Mouse (Mus musculus) neural tube, embryonic 14.5 days (tissue): ENCODE data around the gene Sgo2a. TPM values are rescaled to one million over a fixed set of nuclear protein-coding genes. Genes with fewer than 3 reads are reported as not detected.
"Not testable (repeated sequence)": the region's sequence is repeated elsewhere in the genome, so short reads cannot be mapped to it uniquely, and the experiment has no call there.

Source experiments
- ATAC-seq: fragments of 200-750 bp; cut with Nextera tagmentation; 2 replicates; pipeline ENCODE4 v1.8.0; 2017; ENCODE audit warnings: low read depth, mild to moderate bottlenecking, moderate TSS enrichment, moderate library complexity
- H3K27ac ChIP-seq: fragments of 300-500 bp; sonication (generic); 2 replicates; pipeline ENCODE4 v1.5.1; 2014; ENCODE audit warnings: low read depth, mild to moderate bottlenecking, control low read depth, low read length, moderate library complexity, mixed read lengths
- H3K27me3 ChIP-seq: fragments of 300-500 bp; sonication (generic); 2 replicates; pipeline ENCODE4 v1.6.1; 2014; ENCODE audit warnings: low read length; ENCODE audit not compliant: control insufficient read depth, insufficient read depth
- H3K36me3 ChIP-seq: fragments of 300-500 bp; sonication (generic); 2 replicates; pipeline ENCODE4 v1.6.1; 2014; ENCODE audit warnings: low read length, mixed read lengths; ENCODE audit not compliant: control insufficient read depth, insufficient read depth
- H3K4me1 ChIP-seq: fragments of 300-500 bp; sonication (generic); 2 replicates; pipeline ENCODE4 v1.6.1; 2014; ENCODE audit warnings: low read length; ENCODE audit not compliant: control insufficient read depth, insufficient read depth
- H3K4me2 ChIP-seq: fragments of 300-500 bp; sonication (generic); 2 replicates; pipeline ENCODE4 v1.6.1; 2014; ENCODE audit warnings: mild to moderate bottlenecking, low read depth, low read length, control low read depth
- H3K4me3 ChIP-seq: fragments of 300-500 bp; sonication (generic); 2 replicates; pipeline ENCODE4 v1.5.1; 2014; ENCODE audit warnings: low read depth, low read length, control low read depth, mixed read lengths
- H3K9ac ChIP-seq: fragments of 300-500 bp; sonication (generic); replicated peaks from 2 replicates; pipeline ENCODE4 v1.6.1; 2014; ENCODE audit warnings: low read depth, mild to moderate bottlenecking, control low read depth, low read length, mixed read lengths
- H3K9me3 ChIP-seq: fragments of 300-500 bp; sonication (generic); 2 replicates; pipeline ENCODE4 v1.6.1; 2016; ENCODE audit warnings: low read length; ENCODE audit not compliant: control insufficient read depth
- WGBS: fragments of 180-500 bp; shearing (Covaris S2); extraction: QIAGEN DNeasy Blood & Tissue Kit; methylation state at CpG from one replicate; pipeline ENCODE4 v1.1.7; 2014; 5-methylcytosine and 5-hydroxymethylcytosine counted together
- polyA plus RNA-seq: library from polyadenylated mRNA; unstranded; fragments of >200 nt; fragmentation: Nextera tagmentation; extraction: Ambion mirVana; gene quantifications from 2 replicates; pipeline ENCODE4 v1.2.1, GENCODE M21; 2014

The Sgo2a gene
- polyA plus RNA-seq, 1 experiment from 2014 or later: 1.9 TPM

DNA sequence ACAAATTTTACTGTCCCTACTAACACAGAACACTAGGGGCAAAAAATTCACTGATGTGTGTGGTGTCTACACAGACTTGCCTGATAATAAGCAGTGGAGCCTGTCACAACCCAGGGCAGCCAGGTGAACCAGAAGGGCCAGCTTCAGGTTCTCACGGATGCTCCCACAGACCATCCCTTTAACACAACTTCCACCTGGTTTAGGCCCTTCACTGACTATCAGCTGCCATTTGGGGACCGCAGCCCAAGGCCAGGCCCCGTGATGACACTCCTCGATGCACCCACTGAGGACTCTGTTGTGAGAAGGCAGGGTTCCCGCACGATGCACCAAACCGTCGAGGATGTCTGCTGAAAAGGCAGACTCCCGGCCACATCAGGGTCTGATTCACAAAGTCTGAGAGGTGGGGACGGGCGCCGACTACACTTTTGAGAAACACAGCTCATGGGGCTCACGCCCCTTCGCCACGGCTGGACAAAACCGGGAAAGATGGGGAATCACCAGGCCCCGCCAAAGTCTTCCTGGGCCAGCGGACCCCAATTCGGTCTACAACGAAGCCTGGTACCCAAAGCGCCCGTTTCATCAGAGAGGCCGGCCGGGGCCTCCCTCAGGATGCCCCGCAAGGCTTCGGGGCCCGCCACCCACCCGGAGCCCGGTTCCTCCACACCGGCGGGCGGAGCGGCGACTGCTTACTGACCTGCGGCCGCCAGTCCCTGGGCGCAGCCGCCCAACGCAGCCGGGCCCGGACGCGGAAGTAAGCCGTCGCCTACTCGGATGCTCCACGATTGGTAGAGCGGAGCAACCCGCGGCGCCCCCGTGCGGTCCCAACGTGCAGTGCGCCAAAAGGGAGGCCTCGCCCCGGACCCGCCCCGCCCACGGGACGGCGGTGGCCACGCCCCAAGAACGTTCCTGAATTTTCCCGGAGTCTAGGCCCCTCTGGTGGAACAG, 26.2 kb upstream of the Sgo2a start:
- under 1% methylated on average over 63 of the region's 65 CpGs for WGBS
- Histone ChIP-seq H3K4me3 (peak overlapping the region; percentile 76), H3K9ac (peak overlapping the region; percentile 87), H3K36me3 (no peaks in the 10 kb centered on the region), H3K27ac (peak overlapping the region; percentile 74), H3K4me1 (peaks cover 12% of the 10 kb centered on the region; the same call in 1 of the 2 replicates), H3K4me2 (peak overlapping the region; percentile 74), H3K9me3 (no peaks in the 10 kb centered on the region), H3K27me3 (no peaks in the 10 kb centered on the region)
- peak; percentile 98 for ATAC-seq

DNA sequence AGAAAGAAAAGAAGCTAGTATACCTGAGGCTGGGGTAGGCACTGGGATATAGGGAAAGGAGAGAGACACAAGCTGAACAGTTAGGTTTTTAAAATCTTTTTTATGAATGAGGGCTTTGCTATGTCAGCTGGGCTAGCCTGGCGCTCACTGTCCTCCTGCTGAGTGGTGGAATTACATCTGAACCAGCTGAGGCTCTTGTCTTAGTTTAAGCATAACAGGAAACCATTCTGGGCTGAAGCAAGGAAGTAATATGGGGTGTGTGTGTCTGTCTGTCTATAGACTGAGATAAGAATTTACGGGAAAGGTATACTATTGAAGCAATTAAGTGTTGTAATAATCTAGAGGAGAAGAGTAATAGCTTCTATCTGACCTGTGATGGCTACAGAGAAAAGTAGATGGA, 24.2 kb upstream of the Sgo2a start:
- Histone ChIP-seq H3K4me1 (peaks cover 12% of the 10 kb centered on the region; the same call in 1 of the 2 replicates), H3K9ac (no peak overlapping the region), H3K9me3 (no peaks in the 10 kb centered on the region), H3K4me2 (no peak overlapping the region), H3K36me3 (no peaks in the 10 kb centered on the region), H3K4me3 (no peak overlapping the region), H3K27ac (no peak overlapping the region), H3K27me3 (no peaks in the 10 kb centered on the region)
- 93% methylated on average over 2 of the region's 2 CpGs for WGBS
- ATAC-seq: no peak

DNA sequence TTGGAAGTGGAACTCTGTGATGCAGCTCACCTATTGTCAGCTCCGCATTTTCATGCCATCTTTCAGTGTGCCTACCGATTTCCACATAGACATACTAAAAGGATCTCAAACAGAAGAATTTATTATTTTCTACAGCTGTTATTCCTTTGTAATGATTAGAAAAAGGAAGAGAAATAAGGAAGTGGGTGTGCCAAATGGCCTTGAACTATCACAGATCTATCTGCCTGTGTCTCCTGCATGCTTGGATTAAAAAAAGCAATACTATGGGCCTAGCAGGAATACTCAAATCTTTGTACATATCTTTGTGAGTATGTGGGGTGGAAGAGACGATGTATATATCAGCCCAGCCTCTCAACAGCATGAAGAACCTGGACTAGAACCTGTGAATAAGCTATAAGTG, 18.9 kb upstream of the Sgo2a start:
- Histone ChIP-seq H3K27me3 (no peaks in the 10 kb centered on the region), H3K9me3 (no peaks in the 10 kb centered on the region), H3K9ac (no peak overlapping the region), H3K27ac (no peak overlapping the region), H3K4me2 (no peak overlapping the region), H3K4me1 (no peaks in the 10 kb centered on the region), H3K36me3 (no peaks in the 10 kb centered on the region), H3K4me3 (no peak overlapping the region)
- no peak for ATAC-seq
- WGBS: 89% methylated on average over 3 of the region's 3 CpGs

DNA sequence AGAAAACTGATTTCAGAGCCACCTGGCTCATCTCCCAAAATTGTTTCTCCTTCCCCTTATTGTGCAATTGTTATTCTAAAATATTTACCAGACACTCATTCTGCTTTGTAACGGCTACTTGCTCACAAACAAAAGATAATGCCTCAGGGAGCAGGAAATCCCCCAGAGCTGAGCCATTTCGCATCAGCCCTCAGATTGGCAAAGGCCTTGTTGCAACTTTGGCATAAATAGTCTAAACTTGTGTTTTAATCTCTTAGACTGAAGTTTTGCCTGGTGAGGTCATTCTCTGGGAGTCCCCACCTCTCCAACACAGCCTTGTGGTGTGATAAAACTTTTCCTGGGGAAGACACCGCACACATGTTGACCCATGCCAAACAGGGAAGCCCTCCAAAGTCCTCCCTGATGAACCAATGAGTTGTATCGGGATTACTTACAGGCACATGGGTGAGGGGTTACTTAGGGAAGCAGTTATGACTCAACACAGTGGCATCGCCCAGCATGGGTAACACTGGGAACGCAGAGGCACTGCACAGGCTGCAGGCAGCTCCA, 6.6 kb upstream of the Sgo2a start:
- 73% methylated on average over 6 of the region's 6 CpGs for WGBS
- Histone ChIP-seq H3K27ac (no peak overlapping the region), H3K36me3 (no peaks in the 10 kb centered on the region), H3K4me1 (no peaks in the 10 kb centered on the region), H3K27me3 (no peaks in the 10 kb centered on the region), H3K9me3 (no peaks in the 10 kb centered on the region), H3K4me3 (no peak overlapping the region), H3K9ac (no peak overlapping the region), H3K4me2 (no peak overlapping the region)
- no peak for ATAC-seq

DNA sequence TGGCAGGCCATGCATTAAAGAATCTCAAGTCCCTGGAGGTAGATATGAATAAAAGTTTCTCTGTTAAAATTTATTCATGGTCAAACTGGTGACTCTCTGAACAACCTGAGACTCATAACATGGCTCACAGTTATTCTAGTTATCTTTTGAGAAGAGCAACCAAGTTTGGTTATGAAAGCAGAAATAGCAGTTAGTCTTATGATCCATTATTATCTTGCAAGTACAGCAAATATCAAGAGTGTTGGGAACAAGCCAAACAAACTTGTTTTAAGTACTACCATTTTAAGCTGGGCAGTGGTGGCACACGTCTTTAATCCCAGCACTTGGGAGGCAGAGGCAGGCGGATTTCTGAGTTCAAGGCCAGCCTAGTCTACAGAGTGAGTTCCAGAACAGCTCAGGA, 4.5 kb upstream of the Sgo2a start:
- Histone ChIP-seq H3K4me3 (no peak overlapping the region), H3K27me3 (no peaks in the 10 kb centered on the region), H3K4me1 (peaks cover 2% of the 10 kb centered on the region; the same call in 1 of the 2 replicates), H3K27ac (no peak overlapping the region), H3K4me2 (no peak overlapping the region), H3K36me3 (no peaks in the 10 kb centered on the region), H3K9me3 (no peaks in the 10 kb centered on the region), H3K9ac (no peak overlapping the region)
- ATAC-seq: no peak
- WGBS: 76% methylated on average over 2 of the region's 2 CpGs

DNA sequence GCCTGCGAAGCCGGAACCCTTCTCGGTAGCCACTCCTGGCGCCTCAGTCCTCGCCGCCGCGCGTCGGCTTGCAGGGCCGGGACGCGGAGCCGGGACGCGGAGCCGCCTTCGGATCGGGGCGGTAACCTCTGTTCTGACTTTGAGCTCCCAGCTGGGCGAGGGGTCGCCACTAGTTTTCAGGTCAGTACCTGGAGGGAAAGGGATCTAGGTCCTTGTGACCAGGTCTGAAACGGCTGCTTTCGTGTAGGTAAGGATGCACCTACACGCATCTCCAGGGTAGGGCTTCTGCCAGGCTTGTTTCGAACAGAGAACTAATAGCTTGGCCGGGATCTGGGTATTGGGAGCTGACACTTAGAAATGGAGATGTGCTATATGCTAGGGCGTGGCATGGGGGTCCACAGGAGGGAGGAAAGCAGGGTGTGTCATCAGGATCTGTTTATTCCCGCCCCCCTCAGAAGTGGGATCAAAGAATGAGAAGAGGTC, 403 bp downstream of the Sgo2a start:
- H3K27ac ChIP-seq: no peak overlapping the region
- WGBS: 0% methylated on average over 29 of the region's 29 CpGs
- ATAC-seq: no peak; the same call in none of the 2 replicates
- H3K4me1 ChIP-seq: peaks cover 5% of the 10 kb centered on the region; the same call in 1 of the 2 replicates
- H3K36me3 ChIP-seq: no peaks in the 10 kb centered on the region
- H3K9me3 ChIP-seq: no peaks in the 10 kb centered on the region
- H3K4me2 ChIP-seq: peak overlapping the region; percentile 82
- H3K27me3 ChIP-seq: no peaks in the 10 kb centered on the region
- H3K4me3 ChIP-seq: peak overlapping the region; percentile 61
- H3K9ac ChIP-seq: peak overlapping the region; percentile 47

DNA sequence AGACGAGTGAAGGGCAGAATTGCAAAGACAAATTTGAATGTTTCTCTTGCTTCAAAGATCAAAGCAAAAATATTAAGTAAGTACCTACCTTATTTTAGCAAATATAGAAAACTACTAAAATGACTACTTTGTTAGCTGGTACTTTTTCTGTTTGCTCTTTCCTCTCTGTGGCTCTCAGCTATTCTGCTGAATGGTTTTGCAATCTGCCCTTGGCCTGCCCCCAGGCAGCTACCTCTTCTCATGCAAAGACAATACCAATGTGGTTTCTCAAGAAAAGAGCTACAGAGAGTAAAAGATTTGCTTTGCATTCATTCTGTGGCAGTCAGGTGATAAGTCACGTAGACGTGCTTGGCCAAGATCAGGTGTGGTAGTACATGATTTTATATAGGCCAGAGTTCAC, 2.4 kb downstream of the Sgo2a start:
- Histone ChIP-seq H3K9me3 (no peaks in the 10 kb centered on the region), H3K4me3 (no peak overlapping the region), H3K4me2 (no peak overlapping the region), H3K9ac (no peak overlapping the region), H3K36me3 (no peaks in the 10 kb centered on the region), H3K4me1 (peaks cover 5% of the 10 kb centered on the region; the same call in 1 of the 2 replicates), H3K27me3 (no peaks in the 10 kb centered on the region), H3K27ac (no peak overlapping the region)
- 89% methylated on average over 3 of the region's 3 CpGs for WGBS
- no peak for ATAC-seq

DNA sequence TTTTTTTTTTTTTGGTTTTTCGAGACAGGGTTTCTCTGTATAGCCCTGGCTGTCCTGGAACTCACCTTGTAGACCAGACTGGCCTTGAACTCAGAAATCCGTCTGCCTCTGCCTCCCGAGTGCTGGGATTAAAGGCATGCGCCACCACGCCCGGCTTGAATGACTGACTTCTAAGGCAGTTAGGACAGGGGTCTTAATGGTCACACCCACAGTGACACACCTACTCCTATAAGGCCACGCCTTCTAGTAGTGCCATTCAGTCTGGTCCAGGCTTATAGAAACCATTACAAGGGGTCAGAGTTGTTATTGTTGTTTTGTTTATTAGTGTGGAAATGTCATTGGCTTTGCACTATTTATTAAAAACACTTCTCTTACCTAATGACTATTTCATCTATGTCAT, 10.6 kb downstream of the Sgo2a start:
- not testable (repeated sequence) for H3K27ac ChIP-seq
- 95% methylated on average over 6 of the region's 7 CpGs for WGBS

DNA sequence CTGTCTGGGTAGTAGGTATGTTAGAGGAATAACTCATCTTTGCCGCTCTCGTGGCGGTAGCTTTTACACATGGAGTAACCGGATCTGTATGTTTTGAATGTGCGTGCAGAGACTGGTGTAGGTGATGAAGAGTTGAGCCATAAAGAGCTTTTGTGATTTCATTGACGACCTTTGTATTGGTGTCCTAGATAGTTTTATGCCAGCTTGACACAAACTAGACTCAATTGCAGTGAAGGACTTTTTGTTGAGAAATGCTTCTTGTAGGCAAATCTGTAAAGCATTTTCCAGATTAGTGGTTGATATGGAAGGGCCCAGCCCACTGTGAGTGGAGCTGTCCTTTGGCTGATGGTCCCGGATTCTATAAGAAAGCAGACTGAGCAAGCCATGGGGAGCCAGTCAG, 23.1 kb downstream of the Sgo2a start, which contains the start of gene Kctd18:
Gene Kctd18, minus strand, starts transcription at position 101 of the 400 bp plus-strand sequence.
- Histone ChIP-seq H3K4me2 (no peak within 1 kb of the TSS), H3K9me3 (no peaks in the 10 kb centered on the region), H3K36me3 (no peaks in the 10 kb centered on the region), H3K4me1 (no peaks in the 10 kb centered on the region), H3K4me3 (no peak within 1 kb of the TSS), H3K27ac (no peak within 1 kb of the TSS), H3K27me3 (no peaks in the 10 kb centered on the region), H3K9ac (no peak within 1 kb of the TSS)
- no peak for ATAC-seq
- whole genome bisulfite sequencing: 96% methylated on average over 7 of the region's 7 CpGs

More for the DNA sequence above, 10.6 kb downstream of the Sgo2a start:
- H3K4me2 ChIP-seq, H3K36me3 ChIP-seq, ATAC-seq, H3K4me3 ChIP-seq, H3K4me1 ChIP-seq, H3K9me3 ChIP-seq, H3K9ac ChIP-seq, H3K27me3 ChIP-seq: not testable (repeated sequence)
